Mouse (Mus musculus) G1E (cell line): ENCODE data around the gene Errfi1. TPM values are rescaled to one million over a fixed set of nuclear protein-coding genes. Genes with fewer than 3 reads are reported as not detected.
"Not testable (repeated sequence)": the region's sequence is repeated elsewhere in the genome, so short reads cannot be mapped to it uniquely, and the experiment has no call there.

Experiments
- ATAC-seq: 2 replicates; pipeline ENCODE4 v1.8.0; 2016; ENCODE audit warnings: mild to moderate bottlenecking; ENCODE audit not compliant: insufficient number of reproducible peaks, poor library complexity, low FRiP score, severe bottlenecking; ENCODE audit errors: extremely low read depth
- DNase-seq: peaks from one replicate; pipeline ENCODE4 v3.0.0; 2012; ENCODE audit warnings: low spot score
- H3K27me3 ChIP-seq: 2 replicates; pipeline ENCODE4 v1.6.1; 2012; ENCODE audit warnings: mild to moderate bottlenecking, low read length, inconsistent platforms; ENCODE audit not compliant: insufficient read depth
- H3K36me3 ChIP-seq: replicated peaks from 2 replicates; pipeline ENCODE3; 2012; ENCODE audit warnings: mild to moderate bottlenecking, inconsistent platforms
- H3K4me1 ChIP-seq: 2 replicates; pipeline ENCODE4 v1.6.1; 2012; ENCODE audit warnings: low read depth, low read length, inconsistent platforms, mixed read lengths; ENCODE audit not compliant: insufficient read depth
- H3K4me3 ChIP-seq: 2 replicates; pipeline ENCODE4 v1.5.1; 2012; ENCODE audit warnings: low read depth, mild to moderate bottlenecking, inconsistent platforms, low read length, moderate library complexity, mixed read lengths
- H3K9me3 ChIP-seq: replicated peaks from 2 replicates; pipeline ENCODE4 v1.6.1; 2012; ENCODE audit warnings: inconsistent platforms
- CTCF ChIP-seq: IDR thresholded peaks from 2 replicates; pipeline ENCODE4 v1.5.1; 2012; ENCODE audit warnings: low read depth, low read length, inconsistent platforms, mixed read lengths
- GATA1 ChIP-seq: IDR thresholded peaks from 2 replicates; pipeline ENCODE4 v1.6.1; 2012; ENCODE audit warnings: borderline replicate concordance, low read length, inconsistent platforms, mixed read lengths
- GATA2 ChIP-seq: IDR thresholded peaks from 2 replicates; pipeline ENCODE4 v1.6.1; 2012; ENCODE audit warnings: low read depth, low read length, inconsistent platforms, borderline replicate concordance
- POLR2AphosphoS5 ChIP-seq: IDR thresholded peaks from 2 replicates; pipeline ENCODE4 v1.6.1; 2012; ENCODE audit warnings: low read depth, low read length, inconsistent platforms; ENCODE audit not compliant: insufficient replicate concordance
- TAL1 ChIP-seq: conservative IDR thresholded peaks from 2 replicates; pipeline ENCODE4 v1.6.1; 2012; ENCODE audit warnings: low read depth, low read length, inconsistent platforms, mixed read lengths
- polyA plus RNA-seq: library from polyadenylated mRNA; stranded (reverse); fragments of >175 nt; gene quantifications from 2 replicates; pipeline ENCODE4 v1.2.3, GENCODE M21; 2012
- total RNA-seq, 2 experiments: library from RNA; stranded (forward) in 1 of 2; stranded (reverse) in 1 of 2; fragments of 200-1000 nt in 1 of 2; fragments of >200 nt in 1 of 2; fragmentation: Nextera tagmentation in 1 of 2; gene quantifications; 2 replicates each; pipeline ENCODE4 v1.2.3; 2014 to 2017

Gene Errfi1
- total and polyA plus RNA-seq, 3 experiments: 0.05 TPM; not detected in 2

DNA sequence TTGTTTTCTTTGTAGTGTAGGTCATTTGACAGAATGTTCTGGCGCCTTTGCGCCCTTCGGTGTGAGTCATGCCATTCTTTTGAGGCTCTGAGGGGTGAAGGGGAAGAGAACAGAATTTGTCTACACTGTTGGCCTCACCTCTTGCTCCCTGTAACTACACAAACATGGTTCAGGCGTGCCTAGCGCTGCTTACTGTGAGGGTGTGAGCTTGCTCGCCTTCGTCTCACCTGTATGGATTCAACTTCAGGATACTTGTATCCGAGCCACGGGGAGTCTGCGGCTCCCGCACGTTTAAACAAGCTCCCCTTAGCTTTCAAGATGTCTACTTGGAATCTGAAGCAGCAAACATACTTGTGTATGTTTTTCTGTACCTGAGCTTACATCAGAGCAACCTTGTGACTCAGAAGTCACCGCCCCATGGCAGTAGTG, 17.3 kb downstream of the Errfi1 start:
- ATAC-seq (no peak), DNase-seq (no peak)
- H3K4me1 ChIP-seq: no peaks in the 10 kb centered on the region; the same call in 1 of the 2 replicates
- no peaks in the 10 kb centered on the region for H3K9me3 ChIP-seq
- no peak overlapping the region for H3K4me3 ChIP-seq
- peaks cover 9% of the 10 kb centered on the region for H3K27me3 ChIP-seq
- TF ChIP-seq GATA2: no peak
- no peak for TF ChIP-seq TAL1
- no peaks in the 10 kb centered on the region for H3K36me3 ChIP-seq

DNA sequence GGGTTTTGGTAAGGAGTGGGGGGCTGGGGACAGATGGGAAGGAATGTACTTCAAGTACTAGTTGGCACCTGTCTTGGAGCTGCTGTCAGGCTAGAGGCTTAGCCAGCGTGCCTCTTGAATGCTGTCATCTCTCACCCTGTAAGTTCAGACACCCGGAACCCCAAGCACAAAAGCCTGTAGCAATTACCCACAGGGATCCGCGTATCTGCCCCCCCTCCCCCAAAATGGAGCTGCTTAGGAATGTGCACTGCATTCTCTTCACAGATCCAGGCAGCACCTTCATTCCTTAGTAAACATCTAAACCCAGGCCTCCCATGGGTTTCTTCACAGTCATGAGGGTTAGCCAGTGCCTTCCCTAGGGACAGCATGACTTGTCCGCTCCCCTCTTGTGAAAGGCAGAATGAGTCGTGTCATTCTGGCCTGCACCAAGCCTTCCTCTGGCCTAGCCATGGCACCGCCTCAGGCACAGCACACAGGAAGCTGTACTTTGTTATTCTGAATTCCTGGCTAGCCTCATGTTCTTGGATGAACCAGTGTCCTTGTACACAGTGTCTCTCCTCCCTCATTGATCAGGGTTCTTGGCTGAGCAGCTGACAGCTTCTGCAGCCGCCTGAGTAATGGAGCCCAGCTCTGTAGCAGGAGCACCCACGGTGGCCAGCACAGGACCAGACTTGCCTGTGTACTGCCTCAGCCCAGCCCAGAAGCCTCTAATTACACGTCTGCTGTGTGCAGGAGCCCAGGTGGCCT, 17.8 kb downstream of the Errfi1 start:
- ATAC-seq: no peak
- Histone ChIP-seq H3K27me3 (peaks cover 9% of the 10 kb centered on the region), H3K9me3 (no peaks in the 10 kb centered on the region), H3K4me3 (no peak overlapping the region), H3K36me3 (no peaks in the 10 kb centered on the region), H3K4me1 (no peaks in the 10 kb centered on the region)
- no peak for DNase-seq
- TF ChIP-seq GATA2 (no peak), POLR2AphosphoS5 (no peak), TAL1 (no peak), CTCF (no peak), GATA1 (no peak)

- no peak for DNase-seq
- Histone ChIP-seq H3K27me3 (peaks cover 9% of the 10 kb centered on the region), H3K36me3 (no peaks in the 10 kb centered on the region), H3K4me3 (no peak overlapping the region), H3K9me3 (no peaks in the 10 kb centered on the region), H3K4me1 (no peaks in the 10 kb centered on the region)
- no peak for ATAC-seq
- no peak for TF ChIP-seq POLR2AphosphoS5
- TF ChIP-seq TAL1: no peak
- no peak for TF ChIP-seq GATA2
- TF ChIP-seq CTCF: no peak
- no peak for TF ChIP-seq GATA1
Observed at GRCm38 (mm10) chr4:150872139-150872651, 18.5 kb downstream of the Errfi1 start.

GRCm38 (mm10) chr4:150872681-150873080, 19.0 kb downstream of the Errfi1 start:
- Histone ChIP-seq H3K4me1 (no peaks in the 10 kb centered on the region), H3K4me3 (no peak overlapping the region), H3K9me3 (no peaks in the 10 kb centered on the region), H3K36me3 (no peaks in the 10 kb centered on the region), H3K27me3 (peaks cover 9% of the 10 kb centered on the region)
- DNase-seq (no peak), ATAC-seq (no peak)
- no peak for TF ChIP-seq GATA2
- TF ChIP-seq CTCF: no peak

GRCm38 (mm10) chr4:150874416-150874815, 20.7 kb downstream of the Errfi1 start:
- not testable (repeated sequence) for H3K27me3 ChIP-seq, ATAC-seq, H3K36me3 ChIP-seq, H3K4me3 ChIP-seq, DNase-seq, H3K4me1 ChIP-seq
- H3K9me3 ChIP-seq: peaks cover 13% of the 10 kb centered on the region

GRCm38 (mm10) chr4:150875393-150875792, 21.7 kb downstream of the Errfi1 start:
- Histone ChIP-seq H3K27me3 (peaks cover 9% of the 10 kb centered on the region), H3K9me3 (peaks cover 18% of the 10 kb centered on the region), H3K4me1 (no peaks in the 10 kb centered on the region), H3K36me3 (no peaks in the 10 kb centered on the region), H3K4me3 (no peak overlapping the region)
- no peak for ATAC-seq
- DNase-seq: no peak
- TF ChIP-seq CTCF: no peak

GRCm38 (mm10) chr4:150879631-150880030, 25.9 kb downstream of the Errfi1 start:
- Histone ChIP-seq H3K27me3 (no peaks in the 10 kb centered on the region; the same call in none of the 2 replicates), H3K4me3 (no peak overlapping the region), H3K9me3 (peaks cover 18% of the 10 kb centered on the region), H3K36me3 (no peaks in the 10 kb centered on the region), H3K4me1 (peaks cover 3% of the 10 kb centered on the region; the same call in 1 of the 2 replicates)
- no peak for ATAC-seq
- no peak for TF ChIP-seq CTCF
- TF ChIP-seq TAL1: no peak
- TF ChIP-seq GATA2: no peak
- no peak for DNase-seq
